Mouse (Mus musculus): ENCODE results near the gene D430041D05Rik.

The D430041D05Rik gene

DNA sequence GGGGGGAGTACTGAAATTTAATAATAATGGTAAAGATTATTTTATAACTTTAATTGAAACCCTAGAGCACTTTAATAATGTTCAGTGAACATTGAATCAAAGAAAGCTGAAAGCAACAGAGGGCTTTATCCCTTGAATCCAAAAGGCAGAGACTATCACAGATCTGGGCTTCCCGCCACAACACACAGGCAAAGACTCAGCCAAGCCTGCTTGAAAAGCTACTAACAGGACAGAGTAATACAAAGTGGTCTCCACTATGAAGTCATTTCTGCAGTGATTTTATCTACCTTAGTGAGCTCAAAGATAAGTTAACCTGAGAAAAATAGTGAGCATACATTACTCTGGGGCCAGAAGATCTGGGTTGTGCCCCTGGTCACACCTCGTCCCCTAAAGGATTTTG lies 128.0 kb downstream of the D430041D05Rik start:
- DNase-seq (ENCODE audit: low read depth, low spot score) = no peak

- no peak for DNase-seq (ENCODE audit: low read depth, low spot score)
Observed at GRCm38 (mm10) chr2:104267049-104267448, 143.8 kb downstream of the D430041D05Rik start.

DNA sequence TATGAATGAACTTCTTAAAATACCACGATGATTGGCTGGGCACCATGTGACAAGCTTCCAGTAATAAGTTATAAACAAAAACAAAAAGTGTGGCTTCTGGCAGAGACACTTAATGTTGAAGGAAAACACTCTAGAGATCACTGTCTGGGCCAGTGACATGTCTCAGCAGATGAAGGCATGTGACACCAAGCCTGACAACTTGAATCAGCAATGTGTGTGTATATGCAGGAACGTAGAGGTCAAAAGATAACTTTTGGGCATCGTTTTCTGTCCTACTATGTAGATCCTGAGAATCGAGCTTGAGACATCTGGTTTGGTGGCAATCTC lies 149.1 kb downstream of the D430041D05Rik start:
- no peak for DNase-seq (ENCODE audit: low read depth, low spot score)

DNA sequence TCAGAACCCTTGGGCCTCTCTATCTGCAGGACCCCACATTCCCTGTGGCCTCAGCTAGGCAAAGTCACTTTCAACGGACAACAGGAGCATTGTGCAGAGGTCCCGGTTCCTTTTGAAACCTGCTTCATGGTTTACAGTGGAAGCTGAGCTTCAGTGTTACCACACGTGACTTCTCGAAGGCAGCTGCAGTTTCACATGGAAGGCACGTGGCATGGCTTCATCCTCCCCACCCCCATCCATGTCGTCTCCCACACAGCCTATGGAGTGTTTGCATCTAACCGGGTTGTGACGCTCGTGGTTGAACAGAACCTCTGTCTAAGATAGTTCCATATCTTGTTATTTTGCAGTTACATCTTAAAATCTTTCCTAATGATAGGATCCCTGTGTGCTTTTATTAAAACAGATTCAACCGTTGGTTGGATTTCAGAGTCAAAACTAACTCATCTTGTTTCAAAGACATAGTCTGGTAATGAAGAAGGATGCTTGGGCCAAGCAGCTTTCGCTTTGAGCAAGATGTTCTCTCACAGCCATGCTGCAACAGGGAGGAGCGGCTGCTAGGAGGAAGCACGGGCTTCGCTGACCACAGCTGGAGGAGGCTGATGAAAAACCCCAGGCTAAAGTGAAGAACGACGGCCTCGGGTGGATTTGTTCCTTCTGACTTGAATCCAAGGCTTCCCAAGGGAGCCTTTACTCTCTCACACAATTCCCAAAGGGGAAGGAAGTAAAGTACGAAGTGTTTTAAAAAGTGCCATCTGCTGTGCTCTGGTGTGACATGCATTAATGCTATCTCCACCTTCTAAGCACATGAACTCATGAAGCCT lies 149.7 kb downstream of the D430041D05Rik start:
- no peak for DNase-seq (ENCODE audit: low read depth, low spot score)

DNA sequence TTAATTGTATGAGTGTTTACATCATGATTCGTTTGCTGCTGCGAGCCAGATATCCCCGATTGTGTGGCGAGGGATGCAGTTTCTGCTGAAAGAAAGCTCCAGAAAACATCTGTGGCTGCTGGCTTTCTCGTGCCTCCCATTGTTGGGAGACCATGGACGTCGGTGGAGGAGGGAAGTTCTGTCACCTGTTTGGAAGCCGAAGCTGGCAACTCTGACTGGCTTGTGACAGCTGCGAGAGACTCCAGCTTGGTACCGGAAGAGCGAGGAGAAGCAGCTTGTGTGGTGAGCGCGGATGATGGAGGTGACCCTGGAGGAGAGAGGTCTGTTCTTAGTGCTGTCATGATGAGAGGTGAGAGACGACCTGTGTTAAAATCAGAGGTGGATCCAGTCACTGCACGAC lies 154.2 kb downstream of the D430041D05Rik start:
- DNase-seq (ENCODE audit: low read depth, low spot score) = no peak

- no peak for DNase-seq (ENCODE audit: low read depth, low spot score)
Observed at GRCm38 (mm10) chr2:104254944-104255343, 155.9 kb downstream of the D430041D05Rik start.

GRCm38 (mm10) chr2:104253341-104253740 lies 157.5 kb downstream of the D430041D05Rik start:
- DNase-seq (ENCODE audit: low read depth, low spot score) = no peak

- DNase-seq (ENCODE audit: low read depth, low spot score) = no peak
Observed at GRCm38 (mm10) chr2:104251647-104252046, 159.2 kb downstream of the D430041D05Rik start.

GRCm38 (mm10) chr2:104249856-104250255 lies 161.0 kb downstream of the D430041D05Rik start:
- no peak for DNase-seq (ENCODE audit: low read depth, low spot score)

GRCm38 (mm10) chr2:104246851-104247250 lies 164.0 kb downstream of the D430041D05Rik start:
- DNase-seq (ENCODE audit: low read depth, low spot score) = no peak

GRCm38 (mm10) chr2:104242055-104242454 lies 168.8 kb downstream of the D430041D05Rik start:
- no peak for DNase-seq (ENCODE audit: low read depth, low spot score)

GRCm38 (mm10) chr2:104237141-104237540 lies 173.7 kb downstream of the D430041D05Rik start:
- DNase-seq (ENCODE audit: low read depth, low spot score) = no peak

DNA sequence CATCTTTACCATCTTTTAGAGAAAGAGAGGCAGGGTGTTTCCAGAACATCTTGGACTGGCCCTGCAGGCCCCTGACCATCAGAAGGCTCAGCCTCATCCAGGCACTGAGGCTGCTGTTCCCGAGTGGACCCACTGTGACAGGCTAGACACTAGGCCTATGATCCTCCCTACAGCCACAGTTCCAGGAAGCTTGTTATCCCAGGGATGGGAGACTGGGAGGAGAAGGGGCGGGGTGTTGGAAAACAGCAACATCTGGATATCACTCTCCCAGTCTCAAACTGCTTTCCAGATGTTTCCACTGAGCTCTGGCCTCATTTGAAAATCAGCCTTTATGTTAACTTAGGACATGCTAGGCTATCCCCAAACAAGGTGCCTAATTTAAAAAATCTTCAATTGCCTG lies 180.4 kb downstream of the D430041D05Rik start:
- no peak for DNase-seq (ENCODE audit: low read depth, low spot score)

DNA sequence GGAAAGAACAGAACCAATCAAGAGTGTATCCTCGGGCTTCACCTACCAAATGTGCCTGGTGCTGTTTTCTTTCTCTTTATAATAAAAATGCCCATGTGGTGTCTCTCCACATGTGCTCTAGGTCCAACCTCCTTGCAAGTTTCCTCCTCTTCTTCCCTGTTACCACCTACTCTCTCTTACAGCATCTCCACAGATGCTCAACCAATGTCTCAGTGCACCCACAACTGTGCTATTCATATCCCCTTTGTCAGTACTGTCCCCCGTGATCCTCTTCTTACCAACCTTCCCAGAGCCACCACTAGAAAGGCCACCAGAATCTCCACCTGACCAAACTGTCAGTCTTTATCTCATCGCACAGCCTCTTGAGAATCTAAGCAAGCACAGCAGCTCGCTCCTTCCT lies 184.8 kb downstream of the D430041D05Rik start:
- DNase-seq (ENCODE audit: low read depth, low spot score) = no peak

GRCm38 (mm10) chr2:104219733-104220391 lies 191.0 kb downstream of the D430041D05Rik start:
- DNase-seq (ENCODE audit: low read depth, low spot score) = no peak

GRCm38 (mm10) chr2:104218588-104219065 lies 192.2 kb downstream of the D430041D05Rik start:
- no peak for DNase-seq (ENCODE audit: low read depth, low spot score)

DNA sequence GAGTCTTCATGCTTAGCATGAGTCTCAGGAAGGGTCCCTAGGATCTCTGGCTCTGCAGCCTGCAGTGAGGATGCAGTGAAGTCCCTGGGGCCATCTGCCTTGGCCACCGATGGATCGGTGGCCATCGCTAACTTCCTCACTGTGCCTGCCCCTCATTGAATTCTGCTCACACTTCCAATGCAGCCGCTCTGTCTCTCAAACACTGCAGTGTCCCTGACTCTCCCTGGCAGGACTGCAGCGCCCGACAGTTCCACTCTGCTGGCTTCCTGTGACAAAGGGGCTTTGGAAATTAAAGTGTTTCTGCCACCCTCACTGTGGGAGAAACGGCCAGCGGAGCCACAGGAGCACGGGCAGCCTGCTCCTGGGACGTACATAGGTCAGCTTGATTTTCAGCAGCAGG lies 192.7 kb downstream of the D430041D05Rik start:
- no peak for DNase-seq (ENCODE audit: low read depth, low spot score)

DNA sequence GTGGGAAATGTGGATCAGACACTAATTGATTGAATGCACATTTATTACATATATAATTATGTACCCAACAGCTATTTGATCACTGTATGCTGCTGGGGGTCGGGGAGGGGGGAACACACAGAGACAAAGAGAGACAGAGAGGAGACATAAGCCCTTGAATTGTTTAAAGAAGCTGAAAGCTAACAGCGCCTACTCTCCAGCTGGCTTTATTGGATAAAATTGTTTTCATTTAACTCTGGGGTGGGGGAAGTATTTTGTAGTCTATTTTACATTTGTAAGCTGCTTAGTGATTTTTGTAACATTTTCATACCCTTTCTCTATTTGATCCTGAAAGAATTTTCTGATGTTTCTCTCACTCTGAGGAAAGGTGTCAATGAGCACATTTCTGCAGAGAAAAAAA lies 201.4 kb downstream of the D430041D05Rik start:
- DNase-seq (ENCODE audit: low read depth, low spot score) = no peak

DNA sequence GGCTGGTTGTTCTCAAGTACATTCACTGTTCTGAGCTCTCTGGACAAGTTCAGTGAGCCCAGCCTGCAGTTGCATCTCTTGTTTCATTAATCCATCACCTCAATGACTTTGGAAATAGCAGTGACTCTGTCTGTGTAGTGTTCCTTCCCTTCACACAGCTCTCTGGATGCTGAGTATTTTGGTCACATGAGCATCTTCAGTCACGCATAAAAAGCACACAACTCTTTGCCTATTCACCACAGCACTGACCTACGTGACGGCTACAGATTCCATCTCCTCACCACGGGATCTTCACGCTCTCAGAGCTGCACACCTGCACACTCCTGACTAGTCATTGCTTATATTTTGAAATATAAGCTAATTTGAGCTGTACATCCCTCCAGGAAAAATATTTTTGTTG lies 202.4 kb downstream of the D430041D05Rik start:
- DNase-seq (ENCODE audit: low read depth, low spot score) = no peak

- peak; percentile 7 for DNase-seq (ENCODE audit: low read depth, low spot score)
Observed at GRCm38 (mm10) chr2:104207948-104208347, 202.9 kb downstream of the D430041D05Rik start.

DNA sequence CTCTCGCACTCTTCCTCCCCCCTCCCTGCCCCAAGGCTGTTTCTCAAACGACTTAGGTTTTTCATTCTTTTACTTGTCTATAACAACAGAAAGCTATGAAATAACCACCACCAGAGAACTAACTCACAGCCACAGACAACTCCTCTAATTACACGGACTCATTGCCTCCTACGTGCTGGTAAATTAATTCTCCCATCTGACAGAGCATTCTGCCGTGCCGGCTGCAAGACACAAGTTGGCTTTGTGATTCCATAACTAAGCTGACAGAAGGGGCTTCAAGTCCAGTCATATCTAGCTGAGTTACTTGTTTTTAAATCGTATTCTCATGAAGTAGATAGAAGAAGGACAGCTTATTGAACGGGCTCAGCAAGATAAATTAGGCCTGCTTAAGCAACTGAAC lies 205.2 kb downstream of the D430041D05Rik start:
- DNase-seq (ENCODE audit: low read depth, low spot score) = no peak

GRCm38 (mm10) chr2:104200211-104200610 lies 210.6 kb downstream of the D430041D05Rik start:
- DNase-seq (ENCODE audit: low read depth, low spot score) = no peak

DNA sequence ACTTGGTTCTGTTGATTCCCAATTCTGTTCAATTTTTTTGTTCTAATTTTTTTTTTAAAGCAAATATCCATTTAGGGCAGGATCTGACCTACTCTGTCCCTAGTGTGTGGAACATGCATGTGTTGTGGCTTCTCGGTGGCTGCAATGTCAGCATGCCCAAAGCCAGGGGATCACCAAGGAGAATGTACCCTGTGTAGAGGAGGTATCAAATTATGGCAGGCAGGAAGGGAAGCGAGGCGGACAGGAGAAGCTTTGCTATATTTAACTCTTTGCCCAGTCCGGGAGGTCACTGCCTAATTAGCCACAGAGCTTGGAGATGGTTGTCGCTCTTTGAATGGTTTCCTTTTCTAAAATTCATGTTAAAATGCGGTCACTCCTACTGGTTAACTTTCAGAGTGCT lies 212.6 kb downstream of the D430041D05Rik start:
- no peak for DNase-seq (ENCODE audit: low read depth, low spot score)

All from CD4-positive, CD25-positive, alpha-beta regulatory T cell, adult 2 months (primary cell).